Mouse (Mus musculus): ENCODE measurements around the gene Fbxl21. TPM values are rescaled to one million over a fixed set of nuclear protein-coding genes. Genes with fewer than 3 reads are reported as not detected.
A peak's percentile ranks its signal among the peaks of the same experiment; 100 is the strongest.

Gene Fbxl21
- total RNA-seq, 1 experiment from 2014 or later, result 1.7 TPM

GRCm38 (mm10) chr13:56559841-56560370 lies 37.6 kb downstream of the Fbxl21 start:
- no peak for ATAC-seq (replicated peaks in 1 of 2; ENCODE audit: insufficient read depth in 1 of 2, low FRiP score in 2 of 2, low TSS enrichment in 1 of 2, low read depth in 1 of 2, poor library complexity in 2 of 2, severe bottlenecking in 2 of 2)

- no peak for ATAC-seq (replicated peaks in 1 of 2; ENCODE audit: insufficient read depth in 1 of 2, low FRiP score in 2 of 2, low TSS enrichment in 1 of 2, low read depth in 1 of 2, poor library complexity in 2 of 2, severe bottlenecking in 2 of 2)
Observed at GRCm38 (mm10) chr13:56561129-56561528, 38.9 kb downstream of the Fbxl21 start.

- no peak for ATAC-seq (replicated peaks in 1 of 2; ENCODE audit: insufficient read depth in 1 of 2, low FRiP score in 2 of 2, low TSS enrichment in 1 of 2, low read depth in 1 of 2, poor library complexity in 2 of 2, severe bottlenecking in 2 of 2)
Observed at GRCm38 (mm10) chr13:56563075-56563474, 40.8 kb downstream of the Fbxl21 start.

GRCm38 (mm10) chr13:56566336-56566735 lies 44.1 kb downstream of the Fbxl21 start:
- ATAC-seq (replicated peaks in 1 of 2; ENCODE audit: insufficient read depth in 1 of 2, low FRiP score in 2 of 2, low TSS enrichment in 1 of 2, low read depth in 1 of 2, poor library complexity in 2 of 2, severe bottlenecking in 2 of 2), result no peak

- ATAC-seq (replicated peaks in 1 of 2; ENCODE audit: insufficient read depth in 1 of 2, low FRiP score in 2 of 2, low TSS enrichment in 1 of 2, low read depth in 1 of 2, poor library complexity in 2 of 2, severe bottlenecking in 2 of 2), result no peak
Observed at GRCm38 (mm10) chr13:56571645-56572044, 49.4 kb downstream of the Fbxl21 start.

GRCm38 (mm10) chr13:56575074-56575473 lies 52.8 kb downstream of the Fbxl21 start:
- ATAC-seq (replicated peaks in 1 of 2; ENCODE audit: insufficient read depth in 1 of 2, low FRiP score in 2 of 2, low TSS enrichment in 1 of 2, low read depth in 1 of 2, poor library complexity in 2 of 2, severe bottlenecking in 2 of 2), result no peak

- ATAC-seq (replicated peaks in 1 of 2; ENCODE audit: insufficient read depth in 1 of 2, low FRiP score in 2 of 2, low TSS enrichment in 1 of 2, low read depth in 1 of 2, poor library complexity in 2 of 2, severe bottlenecking in 2 of 2), result peak; percentile 82 to 89; a peak in 3 of 4 replicates
Observed at GRCm38 (mm10) chr13:56575701-56576321, 53.5 kb downstream of the Fbxl21 start.

- no peak for ATAC-seq (replicated peaks in 1 of 2; ENCODE audit: insufficient read depth in 1 of 2, low FRiP score in 2 of 2, low TSS enrichment in 1 of 2, low read depth in 1 of 2, poor library complexity in 2 of 2, severe bottlenecking in 2 of 2)
Observed at GRCm38 (mm10) chr13:56578097-56578496, 55.8 kb downstream of the Fbxl21 start.

GRCm38 (mm10) chr13:56580450-56580849 lies 58.2 kb downstream of the Fbxl21 start:
- ATAC-seq (replicated peaks in 1 of 2; ENCODE audit: insufficient read depth in 1 of 2, low FRiP score in 2 of 2, low TSS enrichment in 1 of 2, low read depth in 1 of 2, poor library complexity in 2 of 2, severe bottlenecking in 2 of 2), result no peak

GRCm38 (mm10) chr13:56581512-56581911 lies 59.2 kb downstream of the Fbxl21 start:
- no peak for ATAC-seq (replicated peaks in 1 of 2; ENCODE audit: insufficient read depth in 1 of 2, low FRiP score in 2 of 2, low TSS enrichment in 1 of 2, low read depth in 1 of 2, poor library complexity in 2 of 2, severe bottlenecking in 2 of 2)

- peak in 1 of 2 experiments; percentile 42; a peak in 1 of 4 replicates for ATAC-seq (replicated peaks in 1 of 2; ENCODE audit: insufficient read depth in 1 of 2, low FRiP score in 2 of 2, low TSS enrichment in 1 of 2, low read depth in 1 of 2, poor library complexity in 2 of 2, severe bottlenecking in 2 of 2)
Observed at GRCm38 (mm10) chr13:56581961-56582434, 59.7 kb downstream of the Fbxl21 start.

- ATAC-seq (replicated peaks in 1 of 2; ENCODE audit: insufficient read depth in 1 of 2, low FRiP score in 2 of 2, low TSS enrichment in 1 of 2, low read depth in 1 of 2, poor library complexity in 2 of 2, severe bottlenecking in 2 of 2), result no peak
Observed at GRCm38 (mm10) chr13:56582720-56583119, 60.4 kb downstream of the Fbxl21 start.

GRCm38 (mm10) chr13:56586046-56586445 lies 63.8 kb downstream of the Fbxl21 start:
- ATAC-seq (replicated peaks in 1 of 2; ENCODE audit: insufficient read depth in 1 of 2, low FRiP score in 2 of 2, low TSS enrichment in 1 of 2, low read depth in 1 of 2, poor library complexity in 2 of 2, severe bottlenecking in 2 of 2), result no peak

Other genes with a start within 250 kb of the Fbxl21 start
- gene Cxcl14, start 225.9 kb upstream of the Fbxl21 start, total RNA-seq (2017), result 0.84 TPM in 1 of 2 replicates, not detected in the other
- gene Gm3045, start 95.9 kb upstream of the Fbxl21 start, total RNA-seq (2017), result not detected in 2 replicates
- gene Slc25a48, start 84.1 kb upstream of the Fbxl21 start, total RNA-seq (2017), result 0.38 TPM in 1 of 2 replicates, not detected in the other
- gene Il9, start 40.2 kb upstream of the Fbxl21 start, total RNA-seq (2017), result not detected in 2 replicates
- not detected in 2 replicates for gene Lect2, start 26.0 kb downstream of the Fbxl21 start, total RNA-seq (2017)
- 17.4 and 25.6 TPM in 2 replicates for gene Tgfbi, start 87.1 kb downstream of the Fbxl21 start, total RNA-seq (2017)
- 40.5 and 50.3 TPM in 2 replicates for gene Smad5, start 180.5 kb downstream of the Fbxl21 start, total RNA-seq (2017)
- not detected in 2 replicates for gene Gm45623, start 231.4 kb downstream of the Fbxl21 start, total RNA-seq (2017)

Data from hematopoietic stem cell, adult 5-6 weeks (primary cell).